Mouse (Mus musculus) kidney, postnatal 0 days (tissue): Measurements from ENCODE around the gene Ostm1. TPM values are rescaled to one million over a fixed set of nuclear protein-coding genes. Genes with fewer than 3 reads are reported as not detected.

ENCODE experiments used
- ATAC-seq: fragments of 200-750 bp; cut with Nextera tagmentation; replicated peaks from 2 replicates; pipeline ENCODE4 v1.8.0; 2017; ENCODE audit warnings: low read depth, moderate number of reproducible peaks, moderate TSS enrichment, moderate library complexity; ENCODE audit not compliant: low FRiP score
- DNase-seq: peaks from one replicate; pipeline ENCODE4 v3.0.0-alpha.2; 2016; ENCODE audit warnings: low spot score
- H3K27ac ChIP-seq: fragments of 300-500 bp; sonication (generic); 2 replicates; pipeline ENCODE4 v1.5.1; 2014; ENCODE audit warnings: mild to moderate bottlenecking
- H3K27me3 ChIP-seq: fragments of 300-500 bp; sonication (generic); 2 replicates; pipeline ENCODE4 v1.6.1; 2014; ENCODE audit warnings: low read length, mixed read lengths; ENCODE audit not compliant: insufficient read depth
- H3K36me3 ChIP-seq: fragments of 300-500 bp; sonication (generic); 2 replicates; pipeline ENCODE4 v1.6.1; 2014; ENCODE audit warnings: low read length, mixed read lengths; ENCODE audit not compliant: insufficient read depth
- H3K4me1 ChIP-seq: fragments of 300-500 bp; sonication (generic); replicated peaks from 2 replicates; pipeline ENCODE4 v1.6.1; 2014; ENCODE audit warnings: antibody characterized with exemption, low read length, mixed read lengths; ENCODE audit not compliant: insufficient read depth
- H3K4me2 ChIP-seq: fragments of 300-500 bp; sonication (generic); 2 replicates; pipeline ENCODE4 v1.6.1; 2014; ENCODE audit warnings: mild to moderate bottlenecking, low read length, moderate library complexity, mixed read lengths
- H3K4me3 ChIP-seq: fragments of 300-500 bp; sonication (generic); replicated peaks from 2 replicates; pipeline ENCODE4 v1.5.1; 2014; ENCODE audit warnings: low read depth, low read length
- H3K9ac ChIP-seq: fragments of 300-500 bp; sonication (generic); 2 replicates; pipeline ENCODE4 v1.6.1; 2014; ENCODE audit warnings: low read depth, low read length
- H3K9me3 ChIP-seq: fragments of 300-500 bp; sonication (generic); replicated peaks from 2 replicates; pipeline ENCODE4 v1.6.1; 2016; ENCODE audit warnings: low read length, inconsistent platforms, mixed read lengths
- CTCF ChIP-seq: IDR thresholded peaks from 2 replicates; pipeline ENCODE4 v1.5.1; 2016; ENCODE audit warnings: antibody characterized with exemption, low read depth, mild to moderate bottlenecking, moderate library complexity
- WGBS: fragments of 180-500 bp; shearing (Covaris S2); extraction: QIAGEN DNeasy Blood & Tissue Kit; methylation state at CpG from one replicate; pipeline ENCODE4 v1.1.7; 2014; 5-methylcytosine and 5-hydroxymethylcytosine counted together
- polyA plus RNA-seq: library from polyadenylated mRNA; unstranded; fragments of >200 nt; fragmentation: Nextera tagmentation; extraction: Ambion mirVana; gene quantifications from 2 replicates; pipeline ENCODE4 v1.2.1, GENCODE M21; 2015

The Ostm1 gene
- polyA plus RNA-seq, 1 experiment from 2014 or later: 26.6 TPM

- Histone ChIP-seq H3K9me3 (no peaks in the 10 kb centered on the region), H3K36me3 (no peaks in the 10 kb centered on the region), H3K27ac (no peak overlapping the region), H3K4me3 (no peak overlapping the region), H3K9ac (no peak overlapping the region), H3K4me2 (no peak overlapping the region), H3K27me3 (no peaks in the 10 kb centered on the region), H3K4me1 (no peaks in the 10 kb centered on the region)
- DNase-seq (no peak), ATAC-seq (no peak)
- no peak for TF ChIP-seq CTCF
- 87% methylated on average over 4 of the region's 4 CpGs for WGBS
Measured at GRCm38 (mm10) chr10:42669970-42670369, 86.3 kb downstream of the Ostm1 start.

- no peaks in the 10 kb centered on the region for H3K36me3 ChIP-seq
- no peaks in the 10 kb centered on the region for H3K4me1 ChIP-seq
- TF ChIP-seq CTCF: no peak
- H3K27me3 ChIP-seq: no peaks in the 10 kb centered on the region
- no peaks in the 10 kb centered on the region for H3K9me3 ChIP-seq
- 73% methylated on average over 3 of the region's 3 CpGs for WGBS
- H3K4me2 ChIP-seq: no peak overlapping the region
- no peak for DNase-seq
- H3K4me3 ChIP-seq: no peak overlapping the region
- no peak for ATAC-seq
- no peak overlapping the region for H3K27ac ChIP-seq
- no peak overlapping the region for H3K9ac ChIP-seq
Measured at GRCm38 (mm10) chr10:42672798-42673197, 89.2 kb downstream of the Ostm1 start.

- no peak for ATAC-seq
- Histone ChIP-seq H3K4me1 (peaks cover 6% of the 10 kb centered on the region), H3K4me2 (no peak overlapping the region), H3K9ac (no peak overlapping the region), H3K36me3 (no peaks in the 10 kb centered on the region), H3K4me3 (no peak overlapping the region), H3K27ac (no peak overlapping the region), H3K9me3 (no peaks in the 10 kb centered on the region), H3K27me3 (no peaks in the 10 kb centered on the region)
- no peak for TF ChIP-seq CTCF
- WGBS: 62% methylated on average over 4 of the region's 4 CpGs
- DNase-seq: no peak
Measured at GRCm38 (mm10) chr10:42675571-42675970, 91.9 kb downstream of the Ostm1 start.

- 0 out of 2 replicates have a peak overlapping the region, but pooled peaks have one; percentile 72 for H3K9ac ChIP-seq
- WGBS: 41% methylated on average over 6 of the region's 6 CpGs
Measured at GRCm38 (mm10) chr10:42678331-42678730, 94.7 kb downstream of the Ostm1 start.

GRCm38 (mm10) chr10:42678755-42679364 lies 95.2 kb downstream of the Ostm1 start:
- Histone ChIP-seq H3K9me3 (no peaks in the 10 kb centered on the region), H3K36me3 (no peaks in the 10 kb centered on the region), H3K9ac (peak overlapping the region; percentile 72), H3K27me3 (no peaks in the 10 kb centered on the region), H3K4me2 (peak overlapping the region; percentile 92), H3K4me3 (peak overlapping the region; percentile 86), H3K4me1 (peaks cover 6% of the 10 kb centered on the region), H3K27ac (peak overlapping the region; percentile 71; the same call in 1 of the 2 replicates)
- under 1% methylated on average over 56 of the region's 56 CpGs for WGBS
- DNase-seq (peak; percentile 91), ATAC-seq (peak; percentile 96)
- no peak for TF ChIP-seq CTCF

More at GRCm38 (mm10) chr10:42678331-42678730, 94.7 kb downstream of the Ostm1 start:
- peaks cover 6% of the 10 kb centered on the region for H3K4me1 ChIP-seq
- H3K4me3 ChIP-seq: peak overlapping the region; percentile 86
- ATAC-seq (no peak), DNase-seq (no peak)
- peak overlapping the region; percentile 92 for H3K4me2 ChIP-seq
- no peaks in the 10 kb centered on the region for H3K27me3 ChIP-seq
- no peaks in the 10 kb centered on the region for H3K9me3 ChIP-seq
- no peak overlapping the region for H3K27ac ChIP-seq
- no peaks in the 10 kb centered on the region for H3K36me3 ChIP-seq
- TF ChIP-seq CTCF: no peak

- Histone ChIP-seq H3K27me3 (no peaks in the 10 kb centered on the region), H3K36me3 (no peaks in the 10 kb centered on the region), H3K9me3 (no peaks in the 10 kb centered on the region), H3K4me1 (peaks cover 6% of the 10 kb centered on the region), H3K27ac (no peak overlapping the region), H3K4me2 (peak overlapping the region; percentile 92), H3K4me3 (peak overlapping the region; percentile 86), H3K9ac (peak overlapping the region; percentile 72)
- ATAC-seq (no peak), DNase-seq (no peak)
- no peak for TF ChIP-seq CTCF
- 9% methylated on average over 10 of the region's 10 CpGs for WGBS
Measured at GRCm38 (mm10) chr10:42679586-42679985, 96.0 kb downstream of the Ostm1 start.
